Mouse (Mus musculus) limb, embryonic 15.5 days (tissue): ENCODE results near the gene Tut7. TPM values are rescaled to one million over a fixed set of nuclear protein-coding genes. Genes with fewer than 3 reads are reported as not detected.
A peak's percentile ranks its signal among the peaks of the same experiment; 100 is the strongest.
"Not testable (repeated sequence)": the region's sequence is repeated elsewhere in the genome, so short reads cannot be mapped to it uniquely, and the experiment has no call there.

Source experiments
- ATAC-seq: fragments of 200-750 bp; cut with Nextera tagmentation; 2 replicates; pipeline ENCODE4 v1.8.0; 2017; ENCODE audit warnings: low read depth, moderate TSS enrichment; ENCODE audit not compliant: insufficient number of reproducible peaks, low FRiP score, low TSS enrichment
- H3K27ac ChIP-seq: fragments of 300-500 bp; sonication (generic); 2 replicates; pipeline ENCODE4 v1.5.1; 2015; ENCODE audit warnings: moderate library complexity, mild to moderate bottlenecking, inconsistent platforms
- H3K27me3 ChIP-seq: fragments of 300-500 bp; sonication (generic); 2 replicates; pipeline ENCODE4 v1.6.1; 2015; ENCODE audit warnings: inconsistent platforms
- H3K36me3 ChIP-seq: fragments of 300-500 bp; sonication (generic); 2 replicates; pipeline ENCODE4 v1.6.1; 2015; ENCODE audit warnings: inconsistent platforms
- H3K4me1 ChIP-seq: fragments of 300-500 bp; sonication (generic); 2 replicates; pipeline ENCODE4 v1.6.1; 2015; ENCODE audit warnings: inconsistent platforms
- H3K4me2 ChIP-seq: fragments of 300-500 bp; sonication (generic); 2 replicates; pipeline ENCODE4 v1.6.1; 2015; ENCODE audit warnings: mild to moderate bottlenecking, inconsistent platforms
- H3K4me3 ChIP-seq: fragments of 300-500 bp; sonication (generic); 2 replicates; pipeline ENCODE4 v1.5.1; 2015; ENCODE audit warnings: mild to moderate bottlenecking, inconsistent platforms
- H3K9ac ChIP-seq: fragments of 300-500 bp; sonication (generic); 2 replicates; pipeline ENCODE4 v1.6.1; 2015; ENCODE audit warnings: inconsistent platforms
- H3K9me3 ChIP-seq: fragments of 300-500 bp; sonication (generic); 2 replicates; pipeline ENCODE4 v1.6.1; 2016; ENCODE audit warnings: inconsistent platforms
- WGBS: fragments of 180-500 bp; shearing (Covaris S2); methylation state at CpG from one replicate; pipeline ENCODE4 v1.1.7; 2015; 5-methylcytosine and 5-hydroxymethylcytosine counted together
- polyA plus RNA-seq: library from polyadenylated mRNA; unstranded; fragments of >200 nt; fragmentation: Nextera tagmentation; extraction: Ambion mirVana; gene quantifications from 2 replicates; pipeline ENCODE4 v1.2.1, GENCODE M21; 2015

Gene Tut7
- polyA plus RNA-seq, 1 experiment from 2014 or later, result 57.1 TPM

GRCm38 (mm10) chr13:59842226-59843210 lies 19.6 kb upstream of the Tut7 start:
- 36% methylated on average over 16 of the region's 16 CpGs for WGBS
- no peak for ATAC-seq
- Histone ChIP-seq H3K4me3 (no peak overlapping the region), H3K9me3 (no peaks in the 10 kb centered on the region), H3K4me2 (peak overlapping the region; percentile 17; the same call in 1 of the 2 replicates), H3K4me1 (peaks cover 3% of the 10 kb centered on the region), H3K27ac (no peak overlapping the region), H3K36me3 (no peaks in the 10 kb centered on the region), H3K9ac (no peak overlapping the region), H3K27me3 (no peaks in the 10 kb centered on the region)

DNA sequence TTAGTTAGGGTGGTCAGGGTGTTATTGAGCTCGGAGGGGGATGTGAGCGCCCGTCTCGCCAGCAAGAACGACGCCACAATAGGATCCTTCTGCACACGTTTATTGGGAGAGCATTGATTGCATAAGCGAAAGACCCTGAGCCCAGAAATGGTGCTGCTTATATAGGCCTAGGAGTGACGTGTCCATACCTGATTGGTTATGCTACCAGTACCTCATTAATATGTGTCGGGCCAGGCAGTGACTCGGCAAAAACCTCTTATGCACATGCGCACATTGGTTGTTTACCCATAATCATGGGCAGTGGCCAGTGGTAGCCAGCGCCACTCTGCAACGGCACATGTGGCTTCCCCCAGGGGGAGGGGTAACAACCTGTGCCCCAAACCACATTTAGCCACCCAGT lies 18.8 kb upstream of the Tut7 start:
- H3K9me3 ChIP-seq, H3K27me3 ChIP-seq, H3K27ac ChIP-seq, H3K9ac ChIP-seq, H3K4me2 ChIP-seq, ATAC-seq, H3K4me3 ChIP-seq, H3K36me3 ChIP-seq, H3K4me1 ChIP-seq: not testable (repeated sequence)
- 93% methylated on average over 14 of the region's 14 CpGs for WGBS

GRCm38 (mm10) chr13:59840429-59841169 lies 17.7 kb upstream of the Tut7 start:
- Histone ChIP-seq H3K4me2 (no peak overlapping the region), H3K4me1 (peaks cover 3% of the 10 kb centered on the region), H3K9me3 (no peaks in the 10 kb centered on the region), H3K4me3 (no peak overlapping the region), H3K9ac (no peak overlapping the region), H3K27me3 (no peaks in the 10 kb centered on the region), H3K27ac (no peak overlapping the region), H3K36me3 (no peaks in the 10 kb centered on the region)
- 77% methylated on average over 11 of the region's 11 CpGs for WGBS
- ATAC-seq, result no peak

GRCm38 (mm10) chr13:59839356-59839755 lies 16.4 kb upstream of the Tut7 start:
- peaks cover 13% of the 10 kb centered on the region for H3K4me1 ChIP-seq
- H3K9ac ChIP-seq, result no peak overlapping the region
- no peaks in the 10 kb centered on the region for H3K36me3 ChIP-seq
- no peak for ATAC-seq
- WGBS, result 86% methylated on average over 9 of the region's 9 CpGs
- no peaks in the 10 kb centered on the region for H3K9me3 ChIP-seq
- no peaks in the 10 kb centered on the region for H3K27me3 ChIP-seq
- no peak overlapping the region for H3K27ac ChIP-seq
- no peak overlapping the region for H3K4me2 ChIP-seq
- H3K4me3 ChIP-seq, result no peak overlapping the region

- no peak overlapping the region for H3K9ac ChIP-seq
Observed at GRCm38 (mm10) chr13:59838464-59838863, 15.5 kb upstream of the Tut7 start.

DNA sequence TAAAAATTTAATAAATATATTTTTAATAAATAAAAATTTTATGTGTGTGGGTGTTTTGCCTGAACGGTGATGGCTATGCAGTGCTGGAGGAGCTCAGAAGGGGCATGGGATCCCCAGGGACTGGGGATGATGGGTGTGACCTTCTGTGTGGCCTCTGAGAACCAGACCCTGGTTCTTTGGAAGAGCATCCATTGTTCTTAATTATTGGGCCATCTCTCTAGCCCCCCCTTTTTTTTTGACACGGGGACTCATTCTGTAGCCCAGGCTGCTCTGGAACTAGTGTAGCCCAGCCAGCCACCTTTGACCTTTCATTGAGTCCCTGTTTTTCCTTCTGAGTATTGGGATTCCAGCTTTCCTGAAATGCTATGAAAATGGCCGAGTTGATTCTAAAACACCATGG lies 13.9 kb upstream of the Tut7 start:
- Histone ChIP-seq H3K4me1 (peaks cover 10% of the 10 kb centered on the region), H3K36me3 (no peaks in the 10 kb centered on the region), H3K4me2 (no peak overlapping the region), H3K4me3 (no peak overlapping the region), H3K9ac (no peak overlapping the region), H3K9me3 (no peaks in the 10 kb centered on the region), H3K27ac (no peak overlapping the region), H3K27me3 (no peaks in the 10 kb centered on the region)
- WGBS, result 78% methylated on average over 3 of the region's 3 CpGs
- ATAC-seq, result no peak

More at GRCm38 (mm10) chr13:59838464-59838863, 15.5 kb upstream of the Tut7 start:
- no peak for ATAC-seq
- Histone ChIP-seq H3K4me2 (no peak overlapping the region), H3K9me3 (no peaks in the 10 kb centered on the region), H3K4me3 (no peak overlapping the region), H3K36me3 (no peaks in the 10 kb centered on the region), H3K4me1 (peaks cover 13% of the 10 kb centered on the region), H3K27ac (no peak overlapping the region), H3K27me3 (no peaks in the 10 kb centered on the region)
- WGBS, result 67% methylated on average over 3 of the region's 3 CpGs

DNA sequence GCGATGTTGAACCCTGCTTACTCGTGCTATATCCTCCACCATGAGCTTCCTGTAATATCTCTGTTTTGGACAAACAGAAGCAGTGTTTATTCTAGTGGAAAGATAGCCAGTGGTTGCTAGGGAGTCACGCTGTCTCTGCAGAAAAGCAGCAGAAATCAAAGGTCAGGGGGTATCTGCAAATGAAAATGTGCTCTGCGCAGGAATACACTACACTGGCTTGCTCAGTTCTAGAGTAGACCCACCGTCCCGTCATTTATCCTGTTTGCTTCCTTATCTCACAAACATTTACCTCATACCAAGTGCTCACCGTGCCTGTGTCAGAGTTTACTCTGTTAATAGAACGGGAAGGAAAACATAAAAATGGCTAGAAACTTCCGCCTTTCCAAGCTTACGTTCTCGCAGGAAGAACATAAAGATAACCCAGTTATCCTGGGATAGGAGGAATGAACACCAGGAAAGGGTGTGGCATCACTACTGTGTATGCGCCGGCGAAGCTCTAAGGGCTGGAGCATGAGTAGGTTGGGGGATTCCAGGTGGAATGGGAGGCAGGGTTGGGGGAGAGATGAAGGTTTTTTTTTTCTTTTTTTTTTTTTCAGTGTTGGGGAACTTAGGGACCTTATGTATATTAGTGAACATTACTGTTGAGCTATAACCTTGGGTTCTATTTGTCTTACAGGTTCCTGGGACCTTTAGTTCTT lies 13.3 kb upstream of the Tut7 start:
- no peaks in the 10 kb centered on the region for H3K36me3 ChIP-seq
- no peak overlapping the region for H3K27ac ChIP-seq
- WGBS, result 78% methylated on average over 14 of the region's 14 CpGs
- no peak for ATAC-seq
- no peak overlapping the region for H3K9ac ChIP-seq
- no peak overlapping the region for H3K4me3 ChIP-seq
- H3K4me2 ChIP-seq, result no peak overlapping the region
- no peaks in the 10 kb centered on the region for H3K9me3 ChIP-seq
- H3K4me1 ChIP-seq, result peaks cover 10% of the 10 kb centered on the region
- H3K27me3 ChIP-seq, result no peaks in the 10 kb centered on the region

DNA sequence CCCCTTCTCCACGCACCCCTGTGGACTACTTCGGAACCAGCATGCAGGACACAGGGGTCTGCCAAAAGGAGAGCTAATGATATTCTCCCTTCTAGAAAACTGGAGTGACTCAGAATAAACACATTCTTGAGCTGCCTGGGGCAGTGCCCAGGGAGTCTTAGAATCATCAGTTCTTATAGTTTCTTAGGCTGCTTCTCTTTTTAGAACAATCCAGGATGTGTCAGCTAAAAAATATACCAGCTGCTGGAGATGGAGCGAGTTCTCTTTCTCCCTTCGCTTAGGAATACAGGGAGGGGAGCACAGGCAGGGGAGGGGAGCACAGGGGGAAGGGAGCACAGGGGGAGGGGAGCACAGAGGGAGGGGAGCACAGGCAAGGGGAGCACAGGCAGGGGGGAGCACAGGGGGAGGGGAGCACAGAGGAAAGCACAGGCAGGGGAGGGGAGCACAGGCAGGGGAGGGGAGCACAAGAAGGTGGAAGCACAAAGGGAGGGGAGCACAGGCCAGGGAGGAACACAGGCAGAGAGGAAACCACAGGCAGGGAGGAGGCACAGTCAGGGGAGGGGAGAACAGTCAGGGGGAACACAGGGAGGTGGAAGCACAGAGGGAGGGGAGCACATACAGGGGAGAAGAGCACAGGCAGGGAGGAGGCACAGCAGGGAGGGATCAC lies 12.0 kb upstream of the Tut7 start:
- H3K4me3 ChIP-seq, result no peak overlapping the region
- peak overlapping the region; percentile 43 for H3K27ac ChIP-seq
- no peak overlapping the region for H3K4me2 ChIP-seq
- WGBS, result 36% methylated on average over 4 of the region's 4 CpGs
- no peaks in the 10 kb centered on the region for H3K36me3 ChIP-seq
- no peak overlapping the region for H3K9ac ChIP-seq
- H3K4me1 ChIP-seq, result peaks cover 10% of the 10 kb centered on the region
- ATAC-seq, result 0 out of 2 replicates have a peak, but pooled peaks have one; percentile 61
- no peaks in the 10 kb centered on the region for H3K9me3 ChIP-seq
- no peaks in the 10 kb centered on the region for H3K27me3 ChIP-seq

DNA sequence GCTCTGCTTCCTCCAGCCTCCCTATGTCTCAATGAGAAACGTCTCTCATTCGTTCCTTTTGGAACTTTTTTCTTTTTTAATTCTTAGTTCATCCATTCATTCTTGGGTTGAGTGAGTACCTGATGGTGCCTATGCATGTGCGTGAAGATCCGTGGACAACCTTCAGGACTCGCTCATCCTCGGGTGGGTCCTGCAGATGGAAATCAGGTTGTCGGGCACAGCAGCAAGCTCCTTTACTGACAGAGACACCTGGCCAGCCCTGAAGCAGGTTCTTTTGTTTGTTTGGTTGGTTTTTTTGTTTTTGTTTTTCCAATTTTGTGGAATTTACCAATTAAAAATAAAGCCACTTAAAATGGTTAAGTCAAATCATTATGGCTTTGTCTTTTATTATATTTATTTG lies 9.9 kb upstream of the Tut7 start:
- no peak overlapping the region for H3K4me2 ChIP-seq
- H3K9ac ChIP-seq, result no peak overlapping the region
- no peak overlapping the region for H3K27ac ChIP-seq
- no peaks in the 10 kb centered on the region for H3K27me3 ChIP-seq
- H3K4me1 ChIP-seq, result peaks cover 10% of the 10 kb centered on the region
- no peaks in the 10 kb centered on the region for H3K9me3 ChIP-seq
- WGBS, result 82% methylated on average over 7 of the region's 7 CpGs
- H3K36me3 ChIP-seq, result no peaks in the 10 kb centered on the region
- no peak for ATAC-seq
- H3K4me3 ChIP-seq, result no peak overlapping the region

- ATAC-seq, result no peak
- no peaks in the 10 kb centered on the region for H3K36me3 ChIP-seq
- no peak overlapping the region for H3K27ac ChIP-seq
- no peak overlapping the region for H3K4me3 ChIP-seq
- no peak overlapping the region for H3K9ac ChIP-seq
- WGBS, result 71% methylated on average over 7 of the region's 7 CpGs
- peaks cover 10% of the 10 kb centered on the region for H3K4me1 ChIP-seq
- H3K27me3 ChIP-seq, result no peaks in the 10 kb centered on the region
- no peak overlapping the region for H3K4me2 ChIP-seq
- no peaks in the 10 kb centered on the region for H3K9me3 ChIP-seq
Observed at GRCm38 (mm10) chr13:59832454-59832853, 9.5 kb upstream of the Tut7 start.

DNA sequence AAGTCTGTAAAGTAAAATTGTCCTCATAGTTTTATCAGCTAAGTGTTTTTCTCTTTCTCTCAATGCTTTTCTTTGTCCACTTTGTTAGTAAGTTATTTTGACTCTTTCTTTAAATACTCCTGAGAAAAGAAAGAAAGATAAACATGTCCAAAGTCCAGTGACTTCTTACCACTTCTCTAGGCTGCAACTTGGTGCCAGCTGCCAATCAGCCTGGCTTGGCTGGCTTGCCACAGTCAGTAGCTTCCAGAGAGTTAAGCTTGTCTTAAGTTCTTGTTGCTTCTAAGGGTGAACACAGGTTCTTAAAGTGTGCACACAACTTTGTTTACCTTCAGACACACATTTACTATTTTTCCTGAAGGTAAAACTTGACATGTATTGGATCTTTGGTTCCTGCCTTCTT lies 3.0 kb upstream of the Tut7 start:
- Histone ChIP-seq H3K9ac (no peak overlapping the region), H3K4me1 (peaks cover 10% of the 10 kb centered on the region), H3K4me3 (no peak overlapping the region), H3K4me2 (no peak overlapping the region), H3K9me3 (no peaks in the 10 kb centered on the region), H3K36me3 (no peaks in the 10 kb centered on the region), H3K27me3 (no peaks in the 10 kb centered on the region), H3K27ac (no peak overlapping the region)
- ATAC-seq, result no peak
